Mouse (Mus musculus) brain, embryonic 14.5 days (tissue): ENCODE results near the gene Fam160b1.
A peak's percentile ranks its signal among the peaks of the same experiment; 100 is the strongest.

Source experiments
- CTCF ChIP-seq: fragments of 200-500 bp; IDR thresholded peaks from 2 replicates; pipeline ENCODE4 v1.5.1; 2012; ENCODE audit warnings: inconsistent platforms, mild to moderate bottlenecking, moderate library complexity, borderline replicate concordance; ENCODE audit not compliant: insufficient read depth, insufficient read length; ENCODE audit errors: extremely low read depth
- POLR2A ChIP-seq: fragments of 200-500 bp; IDR thresholded peaks from 2 replicates; pipeline ENCODE4 v1.6.1; 2012; ENCODE audit warnings: mild to moderate bottlenecking, inconsistent platforms, borderline replicate concordance; ENCODE audit not compliant: poor library complexity, insufficient read depth, insufficient read length, severe bottlenecking; ENCODE audit errors: extremely low read depth

- TF ChIP-seq POLR2A, result no peak
- TF ChIP-seq CTCF, result peak; percentile 57; the same call in 1 of the 2 replicates
These were observed 34.7 kb upstream of the Fam160b1 start for GRCm38 (mm10) chr19:57325748-57326300.
